Mouse (Mus musculus) cortical plate, adult 2 months (tissue): Measurements from ENCODE around the gene Strip2.

Experiments
- CTCF ChIP-seq: fragments of 200-500 bp; IDR thresholded peaks from 2 replicates; pipeline ENCODE4 v1.5.1; 2011; ENCODE audit warnings: mild to moderate bottlenecking, control low read depth, low read length; ENCODE audit not compliant: insufficient read depth; ENCODE audit errors: extremely low read depth
- POLR2A ChIP-seq: fragments of 200-500 bp; IDR thresholded peaks from 2 replicates; pipeline ENCODE4 v1.6.1; 2011; ENCODE audit warnings: mild to moderate bottlenecking, low read length, control low read depth; ENCODE audit not compliant: insufficient read depth; ENCODE audit errors: extremely low read depth

DNA sequence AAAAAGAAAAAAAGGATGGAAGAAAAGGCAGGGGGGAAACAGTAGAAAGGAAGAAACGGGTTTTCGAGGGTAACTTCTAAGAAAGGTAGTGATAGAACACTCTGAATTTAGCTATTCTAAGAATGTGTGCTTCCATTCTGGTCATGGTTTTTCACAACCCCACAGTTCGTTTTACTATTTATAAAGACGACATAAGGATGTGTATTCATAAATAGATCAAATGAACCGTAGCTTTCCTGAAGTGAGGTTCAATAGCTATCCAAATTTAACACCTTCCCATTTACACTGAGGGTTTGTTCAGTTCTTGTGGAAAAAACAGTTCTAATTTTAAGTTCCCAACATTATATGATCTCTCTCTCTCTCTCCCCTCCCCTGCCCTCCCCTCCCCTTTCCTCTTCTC lies 56.5 kb downstream of the Strip2 start:
- TF ChIP-seq CTCF (no peak), POLR2A (no peak)
